Mouse (Mus musculus) kidney, embryonic 16.5 days (tissue): ENCODE results near the gene Rragc. TPM values are rescaled to one million over a fixed set of nuclear protein-coding genes. Genes with fewer than 3 reads are reported as not detected.

Experiments used
- ATAC-seq: fragments of 200-750 bp; cut with Nextera tagmentation; 2 replicates; pipeline ENCODE4 v1.8.0; 2017; ENCODE audit warnings: moderate TSS enrichment; ENCODE audit not compliant: low FRiP score, low TSS enrichment
- H3K27ac ChIP-seq: fragments of 300-500 bp; sonication (generic); 2 replicates; pipeline ENCODE4 v1.5.1; 2014; ENCODE audit warnings: low read length
- H3K27me3 ChIP-seq: fragments of 300-500 bp; sonication (generic); 2 replicates; pipeline ENCODE4 v1.6.1; 2014; ENCODE audit warnings: low read length, control low read depth, mixed read lengths; ENCODE audit not compliant: insufficient read depth
- H3K36me3 ChIP-seq: fragments of 300-500 bp; sonication (generic); 2 replicates; pipeline ENCODE4 v1.6.1; 2014; ENCODE audit warnings: low read length, control low read depth, mixed read lengths; ENCODE audit not compliant: insufficient read depth
- H3K4me1 ChIP-seq: fragments of 300-500 bp; sonication (generic); 2 replicates; pipeline ENCODE4 v1.6.1; 2014; ENCODE audit warnings: low read length, control low read depth, mixed read lengths; ENCODE audit not compliant: insufficient read depth
- H3K4me2 ChIP-seq: fragments of 300-500 bp; sonication (generic); replicated peaks from 2 replicates; pipeline ENCODE4 v1.6.1; 2014; ENCODE audit warnings: low read depth, low read length
- H3K4me3 ChIP-seq: fragments of 300-500 bp; sonication (generic); 2 replicates; pipeline ENCODE4 v1.5.1; 2014; ENCODE audit warnings: mild to moderate bottlenecking, low read length
- H3K9ac ChIP-seq: fragments of 300-500 bp; sonication (generic); replicated peaks from 2 replicates; pipeline ENCODE4 v1.6.1; 2014; ENCODE audit warnings: low read length
- H3K9me3 ChIP-seq: fragments of 300-500 bp; sonication (generic); 2 replicates; pipeline ENCODE4 v1.6.1; 2016; ENCODE audit warnings: low read length, control low read depth
- WGBS: fragments of 180-500 bp; shearing (Covaris S2); extraction: QIAGEN DNeasy Blood & Tissue Kit; methylation state at CpG from one replicate; pipeline ENCODE4 v1.1.7; 2014; 5-methylcytosine and 5-hydroxymethylcytosine counted together
- polyA plus RNA-seq: library from polyadenylated mRNA; unstranded; fragments of >200 nt; fragmentation: Nextera tagmentation; extraction: Ambion mirVana; gene quantifications from 2 replicates; pipeline ENCODE4 v1.2.1, GENCODE M21; 2015

The Rragc gene
- polyA plus RNA-seq, 1 experiment from 2014 or later: 46.2 TPM

DNA sequence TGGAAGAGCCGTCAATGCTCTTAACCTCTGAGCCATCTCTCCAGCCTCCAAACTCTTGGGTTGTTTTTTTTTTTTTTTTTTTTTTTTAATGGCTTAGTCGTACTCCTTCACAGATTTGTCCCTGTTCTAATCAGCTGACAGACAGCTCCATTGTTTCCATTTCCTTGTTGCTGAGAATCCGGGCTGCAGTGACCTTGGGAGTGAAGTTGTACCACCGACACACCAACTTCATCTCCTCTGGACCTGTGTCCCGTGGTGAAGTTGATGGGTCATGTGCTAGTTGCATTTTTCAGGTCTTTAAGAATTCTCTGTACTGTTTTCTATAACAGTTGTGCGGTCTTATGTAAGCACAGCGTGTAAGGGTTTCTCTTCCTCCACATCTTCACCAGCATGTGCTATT, 52.2 kb downstream of the Rragc start:
- Histone ChIP-seq H3K27me3 (peaks cover 26% of the 10 kb centered on the region), H3K4me3 (no peak overlapping the region), H3K36me3 (no peaks in the 10 kb centered on the region), H3K4me2 (no peak overlapping the region), H3K4me1 (no peaks in the 10 kb centered on the region), H3K27ac (no peak overlapping the region), H3K9ac (no peak overlapping the region), H3K9me3 (peaks cover 4% of the 10 kb centered on the region)
- no peak for ATAC-seq
- 67% methylated on average over 7 of the region's 7 CpGs for WGBS

DNA sequence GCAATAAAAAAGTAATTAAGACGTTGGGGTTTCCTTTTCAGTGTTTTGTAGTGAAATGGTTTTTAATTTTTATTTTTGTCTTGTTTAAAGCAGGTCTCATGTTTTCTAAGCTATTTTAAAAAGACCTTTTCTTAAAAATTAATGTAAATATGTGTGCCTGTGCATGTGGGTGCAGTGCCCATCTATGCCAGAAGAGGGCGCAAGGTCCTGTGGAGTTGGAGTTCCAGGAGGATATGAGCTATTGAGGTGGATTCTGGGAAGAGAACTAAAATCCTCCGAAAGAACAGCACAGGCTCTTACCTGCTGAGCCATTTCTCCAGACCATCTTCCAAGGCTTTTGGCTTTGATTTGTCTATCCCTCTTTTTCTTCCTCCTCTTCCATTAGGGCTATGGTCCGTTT, 53.8 kb downstream of the Rragc start:
- Histone ChIP-seq H3K9me3 (peaks cover 4% of the 10 kb centered on the region), H3K9ac (no peak overlapping the region), H3K4me2 (no peak overlapping the region), H3K4me1 (no peaks in the 10 kb centered on the region), H3K4me3 (no peak overlapping the region), H3K27me3 (peaks cover 21% of the 10 kb centered on the region), H3K36me3 (no peaks in the 10 kb centered on the region), H3K27ac (no peak overlapping the region)
- no peak for ATAC-seq
- 78% methylated on average over 4 of the region's 4 CpGs for WGBS

DNA sequence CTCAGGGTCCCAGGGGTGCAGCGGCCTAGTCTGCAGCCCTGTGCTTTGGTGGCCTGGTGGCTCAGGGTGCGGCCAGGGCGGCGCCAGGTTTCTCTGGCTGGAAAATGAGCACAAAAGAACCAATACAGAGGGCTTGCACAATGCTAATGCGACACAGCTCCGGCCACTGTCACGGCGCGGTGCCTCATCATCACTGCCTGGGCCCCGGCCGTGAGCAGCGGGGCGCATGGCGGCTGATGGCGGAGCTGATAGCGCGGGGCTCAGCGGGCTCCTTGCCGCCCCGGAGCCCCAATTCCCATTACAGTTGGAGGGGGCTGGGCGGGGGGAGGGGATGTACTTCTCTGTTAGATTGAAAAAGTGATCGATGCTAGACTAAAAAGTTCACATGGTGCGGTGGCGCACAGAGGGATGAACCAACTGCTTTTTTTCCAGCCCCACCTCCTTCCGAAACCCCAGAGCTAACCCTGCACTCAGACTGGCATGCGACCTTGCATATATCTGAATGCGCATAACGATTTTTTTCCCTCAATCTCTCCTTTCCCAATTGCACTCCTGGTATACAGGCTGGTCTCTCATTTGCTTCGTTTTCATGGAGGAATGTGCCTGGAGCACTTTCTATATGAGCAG, 55.3 kb downstream of the Rragc start:
- Histone ChIP-seq H3K4me1 (no peaks in the 10 kb centered on the region), H3K9ac (no peak overlapping the region), H3K27me3 (peaks cover 16% of the 10 kb centered on the region), H3K36me3 (no peaks in the 10 kb centered on the region), H3K4me2 (peak overlapping the region; percentile 52), H3K27ac (no peak overlapping the region), H3K9me3 (peaks cover 4% of the 10 kb centered on the region), H3K4me3 (peak overlapping the region; percentile 31)
- no peak for ATAC-seq
- WGBS: 12% methylated on average over 29 of the region's 29 CpGs

DNA sequence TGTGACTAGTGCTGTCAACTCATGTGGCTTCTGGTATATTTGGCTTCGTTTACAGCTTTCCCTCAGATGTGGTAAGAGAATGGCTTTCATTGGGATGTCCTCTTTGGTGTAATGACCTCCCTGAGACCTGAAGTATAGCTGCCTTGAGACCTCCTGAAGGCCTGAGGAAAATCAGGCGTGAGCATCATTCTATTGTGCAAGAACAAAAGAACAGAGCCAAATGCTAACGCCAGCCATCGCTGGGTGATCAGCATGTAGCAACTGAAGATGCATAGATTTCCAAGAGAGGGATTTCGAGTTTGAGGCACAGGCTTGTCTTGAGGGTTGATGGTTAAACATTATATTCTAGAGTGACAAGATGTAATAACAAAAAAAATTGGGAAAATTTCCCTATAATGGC, 64.9 kb downstream of the Rragc start:
- H3K4me2 ChIP-seq: no peak overlapping the region
- H3K9ac ChIP-seq: no peak overlapping the region
- no peak for ATAC-seq
- H3K36me3 ChIP-seq: no peaks in the 10 kb centered on the region
- no peaks in the 10 kb centered on the region; the same call in 1 of the 2 replicates for H3K4me1 ChIP-seq
- no peak overlapping the region for H3K27ac ChIP-seq
- 76% methylated on average over 5 of the region's 5 CpGs for WGBS
- H3K27me3 ChIP-seq: peaks cover 2% of the 10 kb centered on the region; the same call in 1 of the 2 replicates
- H3K4me3 ChIP-seq: no peak overlapping the region
- no peaks in the 10 kb centered on the region for H3K9me3 ChIP-seq

Other genes with a start within 250 kb of the Rragc start
- gene Macf1, start 233.1 kb upstream of the Rragc start, polyA plus RNA-seq: 37.1 and 38.1 TPM in 2 replicates
- gene Ndufs5, start 199.2 kb upstream of the Rragc start, polyA plus RNA-seq: 290 and 298 TPM in 2 replicates
- 42.3 and 42.7 TPM in 2 replicates for gene Akirin1, start 167.1 kb upstream of the Rragc start, polyA plus RNA-seq
- 6.8 and 7.2 TPM in 2 replicates for gene Rhbdl2, start 129.6 kb upstream of the Rragc start, polyA plus RNA-seq
- gene 4933427I04Rik, start 57.8 kb upstream of the Rragc start, polyA plus RNA-seq: 0.09 TPM in 1 of 2 replicates, not detected in the other
- 61.2 and 68.6 TPM in 2 replicates for gene Mycbp, start 12.6 kb upstream of the Rragc start, polyA plus RNA-seq
- not detected in 2 replicates for gene 4930535I16Rik, start 576 bp downstream of the Rragc start, polyA plus RNA-seq